Mouse (Mus musculus): ENCODE data around the gene Ak5.

GRCm38 (mm10) chr3:152559295-152559694 lies 108.9 kb downstream of the Ak5 start:
- no peak for TF ChIP-seq POLR2A (IDR thresholded peaks at IDR 0.05; ENCODE audit: low read depth, low read length)
- TF ChIP-seq CTCF (conservative IDR thresholded peaks at IDR 0.05; ENCODE audit: insufficient read depth, insufficient read length, low read depth, low read length): no peak
